Mouse (Mus musculus) ES-Bruce4 (cell line): ENCODE data around the gene Ranbp9. TPM values are rescaled to one million over a fixed set of nuclear protein-coding genes. Genes with fewer than 3 reads are reported as not detected.
A peak's percentile ranks its signal among the peaks of the same experiment; 100 is the strongest.

Source experiments
- H3K27ac ChIP-seq: 2 replicates; pipeline ENCODE4 v1.5.1; 2012; ENCODE audit warnings: low read length, inconsistent platforms; ENCODE audit not compliant: insufficient read depth
- H3K27me3 ChIP-seq: 2 replicates; pipeline ENCODE4 v1.6.1; 2012; ENCODE audit warnings: mild to moderate bottlenecking, low read length, inconsistent platforms; ENCODE audit not compliant: control insufficient read depth, poor library complexity, insufficient read depth, severe bottlenecking
- H3K36me3 ChIP-seq: 2 replicates; pipeline ENCODE4 v1.6.1; 2012; ENCODE audit warnings: inconsistent platforms, mild to moderate bottlenecking, low read length, moderate library complexity; ENCODE audit not compliant: control insufficient read depth, poor library complexity, insufficient read depth, severe bottlenecking
- H3K4me1 ChIP-seq: one replicate; pipeline ENCODE4 v1.8.1; 2011; ENCODE audit warnings: low read length; ENCODE audit not compliant: control insufficient read depth, insufficient read depth
- H3K4me3 ChIP-seq: 2 replicates; pipeline ENCODE4 v1.5.1; 2011; ENCODE audit warnings: low read depth, mild to moderate bottlenecking, low read length
- H3K9ac ChIP-seq: 2 replicates; pipeline ENCODE4 v1.6.1; 2012; ENCODE audit warnings: low read depth, mild to moderate bottlenecking, inconsistent platforms; ENCODE audit not compliant: poor library complexity, severe bottlenecking
- H3K9me3 ChIP-seq: replicated peaks from 2 replicates; pipeline ENCODE4 v1.6.1; 2012; ENCODE audit warnings: mild to moderate bottlenecking, low read length, inconsistent platforms; ENCODE audit not compliant: control insufficient read depth, poor library complexity, insufficient read depth, severe bottlenecking
- CTCF ChIP-seq: IDR thresholded peaks from one replicate; pipeline ENCODE4 v1.8.1; 2011; ENCODE audit warnings: low read depth, low read length
- EP300 ChIP-seq: IDR thresholded peaks from 2 replicates; pipeline ENCODE4 v1.6.1; 2011; ENCODE audit warnings: low read depth, low read length; ENCODE audit not compliant: insufficient read depth
- POLR2A ChIP-seq: IDR thresholded peaks from one replicate; pipeline ENCODE4 v1.8.1; 2011; ENCODE audit warnings: low read length; ENCODE audit not compliant: insufficient read depth
- polyA plus RNA-seq: library from polyadenylated mRNA; stranded (reverse); fragments of >200 nt; gene quantifications from 2 replicates; pipeline ENCODE4 v1.2.4, GENCODE M21; 2011; ENCODE audit warnings: low read depth; ENCODE audit not compliant: missing spikeins, insufficient read depth, insufficient read length

Gene Ranbp9
- polyA plus RNA-seq, 1 experiment = 79.6 TPM

GRCm38 (mm10) chr13:43433395-43433794 is 47.7 kb downstream of the Ranbp9 start:
- H3K9me3 ChIP-seq = no peaks in the 10 kb centered on the region
- H3K4me1 ChIP-seq = no peaks in the 10 kb centered on the region
- H3K36me3 ChIP-seq = no peaks in the 10 kb centered on the region
- H3K9ac ChIP-seq = no peak overlapping the region
- H3K4me3 ChIP-seq = no peak overlapping the region
- H3K27ac ChIP-seq = no peak overlapping the region
- H3K27me3 ChIP-seq = no peaks in the 10 kb centered on the region
- TF ChIP-seq CTCF (no peak), EP300 (no peak), POLR2A (no peak)

DNA sequence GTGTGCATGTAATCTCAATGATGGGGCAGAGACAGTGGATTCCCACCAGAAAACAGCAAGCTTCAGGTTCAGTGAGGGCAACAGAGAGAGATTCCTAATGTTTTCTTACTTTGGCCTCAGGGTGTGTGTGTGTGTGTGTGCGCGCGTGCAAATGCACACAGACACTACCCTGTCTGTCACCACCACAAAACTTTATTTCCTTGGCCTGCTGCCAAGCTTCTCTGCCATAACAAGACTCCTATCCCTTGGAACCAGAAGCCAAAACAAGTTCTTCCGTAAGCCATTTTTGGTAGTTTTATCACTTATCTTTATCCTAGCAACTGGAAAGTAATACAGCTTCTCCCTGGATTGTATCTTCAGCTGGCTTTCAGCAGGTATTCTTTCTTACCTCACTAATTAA is 52.6 kb downstream of the Ranbp9 start:
- Histone ChIP-seq H3K4me1 (no peaks in the 10 kb centered on the region), H3K27me3 (no peaks in the 10 kb centered on the region), H3K9ac (no peak overlapping the region), H3K4me3 (no peak overlapping the region), H3K27ac (no peak overlapping the region), H3K9me3 (no peaks in the 10 kb centered on the region), H3K36me3 (peaks cover 2% of the 10 kb centered on the region; the same call in 1 of the 2 replicates)
- TF ChIP-seq POLR2A = no peak
- TF ChIP-seq EP300 = no peak
- no peak for TF ChIP-seq CTCF

DNA sequence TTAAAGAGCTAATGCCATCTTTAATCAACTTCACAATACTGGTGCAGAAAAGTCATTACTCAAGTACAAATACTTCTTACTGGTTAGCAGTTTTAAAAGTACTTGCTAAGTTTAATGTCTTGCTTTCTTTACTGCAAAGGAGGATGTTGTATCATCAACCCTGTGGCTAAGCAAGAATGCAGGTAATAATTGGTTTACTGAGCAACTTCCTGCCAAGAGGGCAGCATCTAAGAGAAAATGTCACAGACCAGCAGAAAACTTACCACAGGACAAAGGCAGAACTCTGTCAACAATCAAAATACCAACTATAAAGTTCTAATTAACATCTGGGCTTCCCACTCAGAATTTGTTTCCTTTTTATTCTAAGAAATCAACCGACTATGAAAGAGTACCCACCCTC is 65.8 kb downstream of the Ranbp9 start:
- no peak overlapping the region for H3K9ac ChIP-seq
- no peaks in the 10 kb centered on the region for H3K27me3 ChIP-seq
- H3K9me3 ChIP-seq = no peaks in the 10 kb centered on the region
- peaks cover 13% of the 10 kb centered on the region for H3K36me3 ChIP-seq
- no peak for TF ChIP-seq EP300
- H3K4me3 ChIP-seq = no peak overlapping the region
- H3K27ac ChIP-seq = no peak overlapping the region
- no peaks in the 10 kb centered on the region for H3K4me1 ChIP-seq

- TF ChIP-seq CTCF = no peak
- TF ChIP-seq EP300 = no peak
- no peak for TF ChIP-seq POLR2A
- H3K9me3 ChIP-seq = no peaks in the 10 kb centered on the region
- no peak overlapping the region for H3K9ac ChIP-seq
- no peak overlapping the region for H3K27ac ChIP-seq
- H3K36me3 ChIP-seq = peaks cover 13% of the 10 kb centered on the region
- no peaks in the 10 kb centered on the region for H3K27me3 ChIP-seq
- H3K4me3 ChIP-seq = no peak overlapping the region
- H3K4me1 ChIP-seq = no peaks in the 10 kb centered on the region
Observed at GRCm38 (mm10) chr13:43413611-43414010, 67.5 kb downstream of the Ranbp9 start.

DNA sequence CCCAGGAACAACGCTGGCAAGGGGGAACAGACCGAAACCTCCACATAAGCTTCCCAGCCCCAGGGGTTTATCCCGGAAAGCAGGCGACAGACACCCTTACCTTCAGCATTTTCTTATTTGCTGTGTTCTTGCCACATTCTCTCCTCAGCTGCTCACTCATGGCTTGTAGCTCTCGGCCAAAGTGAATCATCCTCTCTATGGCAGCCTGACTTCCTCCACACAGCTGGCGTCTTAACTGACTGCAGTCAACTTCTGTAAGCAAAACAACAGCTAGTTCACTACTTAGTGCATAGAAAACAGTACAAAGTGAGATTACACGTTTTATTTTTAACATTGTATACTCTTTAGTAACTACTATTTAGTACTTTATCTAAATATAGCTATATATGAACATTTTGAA is 68.8 kb downstream of the Ranbp9 start:
- Histone ChIP-seq H3K36me3 (peaks cover 10% of the 10 kb centered on the region), H3K27ac (no peak overlapping the region), H3K27me3 (no peaks in the 10 kb centered on the region), H3K9ac (no peak overlapping the region), H3K4me1 (no peaks in the 10 kb centered on the region), H3K9me3 (no peaks in the 10 kb centered on the region), H3K4me3 (no peak overlapping the region)
- TF ChIP-seq CTCF (no peak), POLR2A (no peak), EP300 (no peak)

- H3K27ac ChIP-seq = no peak overlapping the region
- peaks cover 35% of the 10 kb centered on the region for H3K36me3 ChIP-seq
- no peaks in the 10 kb centered on the region for H3K27me3 ChIP-seq
- H3K4me1 ChIP-seq = no peaks in the 10 kb centered on the region
- 0 out of 2 replicates have a peak overlapping the region, but pooled peaks have one; percentile 69 for H3K9ac ChIP-seq
- 0 out of 2 replicates have a peak overlapping the region, but pooled peaks have one; percentile 9 for H3K4me3 ChIP-seq
- no peak for TF ChIP-seq POLR2A
- no peak for TF ChIP-seq EP300
- TF ChIP-seq CTCF = no peak
- H3K9me3 ChIP-seq = peaks cover 7% of the 10 kb centered on the region
Observed at GRCm38 (mm10) chr13:43399576-43399975, 81.5 kb downstream of the Ranbp9 start.
